Mouse (Mus musculus) liver, postnatal 0 days (tissue): Measurements from ENCODE around the gene Cradd.

Source experiments
- CTCF ChIP-seq: sonication (generic); IDR thresholded peaks from 2 replicates; pipeline ENCODE4 v1.5.1; 2016; ENCODE audit warnings: antibody characterized with exemption, low read depth
- EP300 ChIP-seq: IDR thresholded peaks from 2 replicates; pipeline ENCODE4 v1.6.1; 2016; ENCODE audit warnings: antibody characterized with exemption, low read depth, mild to moderate bottlenecking

GRCm38 (mm10) chr10:95297690-95298104 is 26.2 kb downstream of the Cradd start:
- no peak for TF ChIP-seq CTCF
- TF ChIP-seq EP300: peak; percentile 38; the same call in 1 of the 2 replicates
